Mouse (Mus musculus) heart, postnatal 0 days (tissue): Measurements from ENCODE around the gene Fndc1.

ENCODE experiments used
- CTCF ChIP-seq: IDR thresholded peaks from 2 replicates; pipeline ENCODE4 v1.5.1; 2016; ENCODE audit warnings: antibody characterized with exemption, control low read depth, low read depth
- EP300 ChIP-seq: IDR thresholded peaks from 2 replicates; pipeline ENCODE4 v1.6.1; 2016; ENCODE audit warnings: antibody characterized with exemption, low read depth

- TF ChIP-seq CTCF (no peak), EP300 (no peak)
Measured at GRCm38 (mm10) chr17:7790512-7790911, 36.6 kb downstream of the Fndc1 start.
